Mouse (Mus musculus): ENCODE results near the gene Gm2174. TPM values are rescaled to one million over a fixed set of nuclear protein-coding genes. Genes with fewer than 3 reads are reported as not detected.

Gene Gm2174
- total and polyA plus RNA-seq, 3 experiments = 0.86 to 2.9 TPM; not detected in 1

GRCm38 (mm10) chrX:56430601-56431000 lies 17.2 kb upstream of the Gm2174 start:
- WGBS = 45% methylated on average over 2 of the region's 2 CpGs
- Histone ChIP-seq H3K9ac (ENCODE audit: low read depth, low read length) (no peak overlapping the region), H3K27me3 (ENCODE audit: control insufficient read depth, insufficient read depth, low read length) (no peaks in the 10 kb centered on the region), H3K36me3 (ENCODE audit: control insufficient read depth, insufficient read depth, low read length) (no peaks in the 10 kb centered on the region), H3K79me2 (replicated peaks; ENCODE audit: control insufficient read depth, insufficient read depth, low read length) (no peaks in the 10 kb centered on the region), H3K27ac (no peak overlapping the region), H3K4me3 (no peak overlapping the region), H3K4me1 (ENCODE audit: control insufficient read depth, insufficient read depth, low read length) (no peaks in the 10 kb centered on the region)
- TF ChIP-seq POLR2A (IDR thresholded peaks at IDR 0.05; ENCODE audit: insufficient read depth, low read depth, low read length) (no peak), EP300 (IDR thresholded peaks at IDR 0.05; ENCODE audit: insufficient read depth, low read depth, low read length) (no peak), CTCF (IDR thresholded peaks at IDR 0.05) (peak; percentile 66)
- no peak for DNase-seq
- intact Hi-C loops (cut with DNase I) = no loop called here

GRCm38 (mm10) chrX:56435758-56436283 lies 11.9 kb upstream of the Gm2174 start:
- no peak for TF ChIP-seq CTCF (IDR thresholded peaks at IDR 0.05)
- no peak for TF ChIP-seq POLR2A (IDR thresholded peaks at IDR 0.05; ENCODE audit: insufficient read depth, low read depth, low read length)
- TF ChIP-seq EP300 (IDR thresholded peaks at IDR 0.05; ENCODE audit: insufficient read depth, low read depth, low read length) = no peak
- intact Hi-C loops (cut with DNase I) = no loop called here
- WGBS = 57% methylated on average over 7 of the region's 7 CpGs
- Histone ChIP-seq H3K9ac (ENCODE audit: low read depth, low read length) (no peak overlapping the region), H3K36me3 (ENCODE audit: control insufficient read depth, insufficient read depth, low read length) (no peaks in the 10 kb centered on the region), H3K4me1 (ENCODE audit: control insufficient read depth, insufficient read depth, low read length) (no peaks in the 10 kb centered on the region), H3K79me2 (replicated peaks; ENCODE audit: control insufficient read depth, insufficient read depth, low read length) (no peaks in the 10 kb centered on the region), H3K4me3 (no peak overlapping the region), H3K27me3 (ENCODE audit: control insufficient read depth, insufficient read depth, low read length) (no peaks in the 10 kb centered on the region), H3K27ac (no peak overlapping the region)
- DNase-seq = no peak

- intact Hi-C loops (cut with DNase I) = no loop called here
- 43% methylated on average over 11 of the region's 11 CpGs for WGBS
- DNase-seq = peak in 1 of 2 experiments; percentile 26
- Histone ChIP-seq H3K79me2 (replicated peaks; ENCODE audit: control insufficient read depth, insufficient read depth, low read length) (no peaks in the 10 kb centered on the region), H3K4me3 (no peak overlapping the region), H3K4me1 (ENCODE audit: control insufficient read depth, insufficient read depth, low read length) (no peaks in the 10 kb centered on the region), H3K36me3 (ENCODE audit: control insufficient read depth, insufficient read depth, low read length) (no peaks in the 10 kb centered on the region; the same call in 1 of the 2 replicates), H3K9ac (ENCODE audit: low read depth, low read length) (no peak overlapping the region), H3K27me3 (ENCODE audit: control insufficient read depth, insufficient read depth, low read length) (no peaks in the 10 kb centered on the region), H3K27ac (peak overlapping the region; percentile 60)
- TF ChIP-seq CTCF (IDR thresholded peaks at IDR 0.05) (no peak), POLR2A (IDR thresholded peaks at IDR 0.05; ENCODE audit: insufficient read depth, low read depth, low read length) (no peak), EP300 (IDR thresholded peaks at IDR 0.05; ENCODE audit: insufficient read depth, low read depth, low read length) (no peak)
Observed at GRCm38 (mm10) chrX:56446487-56447428, 1.0 kb upstream of the Gm2174 start.

- Histone ChIP-seq H3K9ac (ENCODE audit: low read depth, low read length) (peak within 1 kb of the TSS; percentile 97), H3K27ac (peak within 1 kb of the TSS; percentile 88), H3K36me3 (ENCODE audit: control insufficient read depth, insufficient read depth, low read length) (no peaks in the 10 kb centered on the region; the same call in 1 of the 2 replicates), H3K27me3 (ENCODE audit: control insufficient read depth, insufficient read depth, low read length) (no peaks in the 10 kb centered on the region), H3K4me1 (ENCODE audit: control insufficient read depth, insufficient read depth, low read length) (no peaks in the 10 kb centered on the region), H3K79me2 (replicated peaks; ENCODE audit: control insufficient read depth, insufficient read depth, low read length) (no peaks in the 10 kb centered on the region; the same call in 1 of the 2 replicates), H3K4me3 (peak within 1 kb of the TSS; percentile 69)
- 25% methylated on average over 22 of the region's 22 CpGs for WGBS
- TF ChIP-seq CTCF (IDR thresholded peaks at IDR 0.05) (no peak), EP300 (IDR thresholded peaks at IDR 0.05; ENCODE audit: insufficient read depth, low read depth, low read length) (peak; percentile 56; the same call in 1 of the 2 replicates), POLR2A (IDR thresholded peaks at IDR 0.05; ENCODE audit: insufficient read depth, low read depth, low read length) (peak; percentile 99)
- intact Hi-C loops (cut with DNase I) = loop anchor here (1.0 to 5.0 kb wide), 2 partner anchors 19 to 32 kb away; no protein-coding TSS in a partner anchor
- DNase-seq = peak; percentile 82 to 84
Observed at GRCm38 (mm10) chrX:56454671-56455371, 7.1 kb downstream of the Gm2174 start, which contains the start of gene Ints6l. Gene Ints6l, plus strand, starts transcription at chrX:56454857.

- Histone ChIP-seq H3K27me3 (ENCODE audit: control insufficient read depth, insufficient read depth, low read length) (no peaks in the 10 kb centered on the region), H3K4me3 (peak overlapping the region; percentile 69), H3K9ac (ENCODE audit: low read depth, low read length) (peak overlapping the region; percentile 97), H3K4me1 (ENCODE audit: control insufficient read depth, insufficient read depth, low read length) (no peaks in the 10 kb centered on the region), H3K79me2 (replicated peaks; ENCODE audit: control insufficient read depth, insufficient read depth, low read length) (no peaks in the 10 kb centered on the region; the same call in 1 of the 2 replicates), H3K27ac (peak overlapping the region; percentile 88), H3K36me3 (ENCODE audit: control insufficient read depth, insufficient read depth, low read length) (no peaks in the 10 kb centered on the region; the same call in 1 of the 2 replicates)
- 15% methylated on average over 56 of the region's 65 CpGs for WGBS
- peak; percentile 85 to 91 for DNase-seq
- intact Hi-C loops (cut with DNase I) = loop anchor here (1.0 kb wide), 1 partner anchor 19 kb away; no protein-coding TSS in a partner anchor
- TF ChIP-seq POLR2A (IDR thresholded peaks at IDR 0.05; ENCODE audit: insufficient read depth, low read depth, low read length) = peak; percentile 71
- TF ChIP-seq CTCF (IDR thresholded peaks at IDR 0.05) = peak; percentile 52
- 0 out of 2 replicates have a peak, but pooled peaks have one; percentile 14 for TF ChIP-seq EP300 (IDR thresholded peaks at IDR 0.05; ENCODE audit: insufficient read depth, low read depth, low read length)
Observed at GRCm38 (mm10) chrX:56455372-56456246, 7.8 kb downstream of the Gm2174 start.
